ENCODE assay signal across 8 mouse cellular contexts in genomic region chr13:49682233-49682846, GRCm38 (mm10). TPM values are rescaled to one million over a fixed set of nuclear protein-coding genes. Genes with fewer than 3 reads are reported as not detected.
DNase-seq lines count a peak whose midpoint lies in the region; ATAC-seq and TF ChIP-seq lines count a peak whose summit lies in the region.

No protein-coding gene starts in this region.

- ATAC-seq in forebrain, embryonic 12.5 days (ENCODE audit: low FRiP score) = no peak; the same call in 1 of the 2 replicates
- ATAC-seq in neural tube, embryonic 12.5 days (ENCODE audit: low FRiP score, low read depth) = peak; percentile 14; the same call in 1 of the 2 replicates

- H3K36me3 ChIP-seq in E14TG2a.4 (ENCODE audit: insufficient read depth, low read length) = peaks cover 51% of the 10 kb centered on the region
- peaks cover 19% of the 10 kb centered on the region for H3K36me3 ChIP-seq in forebrain, embryonic 12.5 days (replicated peaks)
- peaks cover 11% of the 10 kb centered on the region for H3K36me3 ChIP-seq in neural tube, embryonic 12.5 days

- H3K9ac ChIP-seq in forebrain, embryonic 12.5 days = peak overlapping the region; percentile 82
- peak overlapping the region; percentile 66 for H3K9ac ChIP-seq in neural tube, embryonic 12.5 days

- intact Hi-C loops in gastrocnemius, adult 2 months (cut with DNase I) = no loop called here

- H3K4me2 ChIP-seq in forebrain, embryonic 12.5 days = peak overlapping the region; percentile 78
- H3K4me2 ChIP-seq in neural tube, embryonic 12.5 days (replicated peaks) = peak overlapping the region; percentile 93

- H3K4me1 ChIP-seq in E14TG2a.4 (replicated peaks; ENCODE audit: low read depth, low read length) = peaks cover 46% of the 10 kb centered on the region
- peaks cover 21% of the 10 kb centered on the region for H3K4me1 ChIP-seq in forebrain, embryonic 12.5 days
- H3K4me1 ChIP-seq in neural tube, embryonic 12.5 days = peaks cover 21% of the 10 kb centered on the region

- no peak for DNase-seq in gastrocnemius, adult 2 months
- no peak for DNase-seq in gastrocnemius, postnatal 4 days (ENCODE audit: low spot score in 2 of 2)
- DNase-seq in kidney, postnatal 14 days = peak; percentile 21
- no peak for DNase-seq in layer of hippocampus, adult 9-10 months (ENCODE audit: low spot score)
- no peak for DNase-seq in cerebellum, adult 11-12 months

- no peaks in the 10 kb centered on the region for H3K27me3 ChIP-seq in E14TG2a.4 (ENCODE audit: insufficient read depth, low read length)
- H3K27me3 ChIP-seq in forebrain, embryonic 12.5 days = no peaks in the 10 kb centered on the region
- no peaks in the 10 kb centered on the region for H3K27me3 ChIP-seq in neural tube, embryonic 12.5 days (replicated peaks)

- under 1% methylated on average over 20 of the region's 20 CpGs for WGBS in forebrain, embryonic 12.5 days
- whole genome bisulfite sequencing in neural tube, embryonic 12.5 days = 1% methylated on average over 20 of the region's 20 CpGs

- H3K9me3 ChIP-seq in E14TG2a.4 (ENCODE audit: low read length) = no peaks in the 10 kb centered on the region
- H3K9me3 ChIP-seq in forebrain, embryonic 12.5 days = no peaks in the 10 kb centered on the region
- H3K9me3 ChIP-seq in neural tube, embryonic 12.5 days = no peaks in the 10 kb centered on the region

- TF ChIP-seq CTCF in gastrocnemius, adult 2 months (IDR thresholded peaks at IDR 0.05) = no peak
- no peak for TF ChIP-seq CTCF in E14TG2a.4 (conservative IDR thresholded peaks at IDR 0.05; ENCODE audit: low read length)

- peak overlapping the region; percentile 91 for H3K4me3 ChIP-seq in gastrocnemius, adult 2 months
- H3K4me3 ChIP-seq in E14TG2a.4 (replicated peaks; ENCODE audit: low read length) = peak overlapping the region; percentile 97
- peak overlapping the region; percentile 86 for H3K4me3 ChIP-seq in forebrain, embryonic 12.5 days (replicated peaks)
- peak overlapping the region; percentile 75 for H3K4me3 ChIP-seq in neural tube, embryonic 12.5 days

- H3K27ac ChIP-seq in gastrocnemius, adult 2 months = peak overlapping the region; percentile 91
- peak overlapping the region; percentile 50; the same call in 1 of the 2 replicates for H3K27ac ChIP-seq in forebrain, embryonic 12.5 days
- H3K27ac ChIP-seq in neural tube, embryonic 12.5 days = no peak overlapping the region

RNA-seq across cellular contexts. Expression of gene Iars, which starts 0.4 kb away (rescaled TPM):
- 10 to 100 TPM; 85.7 to 85.8 TPM for total RNA-seq in gastrocnemius, adult 2 months (2021)
- 10 to 100 TPM; 71.2 to 71.3 TPM for total RNA-seq in gastrocnemius, postnatal 4 days (2021)
- polyA plus RNA-seq in forebrain, embryonic 12.5 days (2016; fragmentation: Nextera tagmentation; extraction: Ambion mirVana) = 96.2 and 102 TPM in 2 replicates
- 76.9 and 83.7 TPM in 2 replicates for polyA plus RNA-seq in neural tube, embryonic 12.5 days (2016; fragmentation: Nextera tagmentation; extraction: Ambion mirVana)

RNA-seq across cellular contexts. Expression of gene Nol8, which starts 29.5 kb away (rescaled TPM):
- total RNA-seq in gastrocnemius, adult 2 months (2021) = 10 to 100 TPM; 12.8 to 13.1 TPM
- total RNA-seq in gastrocnemius, postnatal 4 days (2021) = 10 to 100 TPM; 10.2 TPM
- polyA plus RNA-seq in forebrain, embryonic 12.5 days (2016; fragmentation: Nextera tagmentation; extraction: Ambion mirVana) = 26.3 and 27.4 TPM in 2 replicates
- 20.1 and 22.0 TPM in 2 replicates for polyA plus RNA-seq in neural tube, embryonic 12.5 days (2016; fragmentation: Nextera tagmentation; extraction: Ambion mirVana)

RNA-seq across cellular contexts. Expression of gene Cenpp, which starts 29.8 kb away (rescaled TPM):
- total RNA-seq in gastrocnemius, adult 2 months (2021) = under 1 TPM; 0.79 to 0.86 TPM
- 1 to 10 TPM; 5.6 to 5.7 TPM for total RNA-seq in gastrocnemius, postnatal 4 days (2021)
- polyA plus RNA-seq in forebrain, embryonic 12.5 days (2016; fragmentation: Nextera tagmentation; extraction: Ambion mirVana) = 30.7 and 33.3 TPM in 2 replicates
- 18.3 and 18.7 TPM in 2 replicates for polyA plus RNA-seq in neural tube, embryonic 12.5 days (2016; fragmentation: Nextera tagmentation; extraction: Ambion mirVana)
